Mouse (Mus musculus): ENCODE data around the gene Dync1i1.

GRCm38 (mm10) chr6:5858901-5859598 is 133.6 kb downstream of the Dync1i1 start:
- TF ChIP-seq CTCF (IDR thresholded peaks at IDR 0.05; ENCODE audit: low read depth) (no peak), EP300 (IDR thresholded peaks at IDR 0.05; ENCODE audit: low read depth) (no peak)

Data from liver, postnatal 0 days (tissue).